Mouse (Mus musculus) stomach, embryonic 16.5 days (tissue): Measurements from ENCODE around the gene Gabbr2. TPM values are rescaled to one million over a fixed set of nuclear protein-coding genes. Genes with fewer than 3 reads are reported as not detected.

Experiments
- ATAC-seq: fragments of 200-750 bp; cut with Nextera tagmentation; 2 replicates; pipeline ENCODE4 v1.8.0; 2017; ENCODE audit warnings: moderate number of reproducible peaks, moderate TSS enrichment; ENCODE audit not compliant: insufficient read depth, low FRiP score
- H3K27ac ChIP-seq: fragments of 300-500 bp; sonication (generic); 2 replicates; pipeline ENCODE4 v1.5.1; 2014; ENCODE audit warnings: low read length
- H3K27me3 ChIP-seq: fragments of 300-500 bp; sonication (generic); 2 replicates; pipeline ENCODE4 v1.6.1; 2014; ENCODE audit warnings: low read length, control low read depth, mixed read lengths; ENCODE audit not compliant: control insufficient read depth, insufficient read depth
- H3K36me3 ChIP-seq: fragments of 300-500 bp; sonication (generic); 2 replicates; pipeline ENCODE4 v1.6.1; 2014; ENCODE audit warnings: low read length; ENCODE audit not compliant: control insufficient read depth, insufficient read depth
- H3K4me1 ChIP-seq: fragments of 300-500 bp; sonication (generic); 2 replicates; pipeline ENCODE4 v1.6.1; 2014; ENCODE audit warnings: low read length, control low read depth, mixed read lengths; ENCODE audit not compliant: control insufficient read depth, insufficient read depth
- H3K4me2 ChIP-seq: fragments of 300-500 bp; sonication (generic); 2 replicates; pipeline ENCODE4 v1.6.1; 2014; ENCODE audit warnings: low read depth, low read length, mixed read lengths
- H3K4me3 ChIP-seq: fragments of 300-500 bp; sonication (generic); replicated peaks from 2 replicates; pipeline ENCODE4 v1.5.1; 2014; ENCODE audit warnings: mild to moderate bottlenecking, low read length
- H3K9ac ChIP-seq: fragments of 300-500 bp; sonication (generic); 2 replicates; pipeline ENCODE4 v1.6.1; 2014; ENCODE audit warnings: low read length
- H3K9me3 ChIP-seq: fragments of 300-500 bp; sonication (generic); replicated peaks from 2 replicates; pipeline ENCODE4 v1.6.1; 2016; ENCODE audit warnings: low read length, control low read depth; ENCODE audit not compliant: control insufficient read depth
- WGBS: fragments of 180-500 bp; shearing (Covaris S2); extraction: QIAGEN DNeasy Blood & Tissue Kit; methylation state at CpG from one replicate; pipeline ENCODE4 v1.1.7; 2014; 5-methylcytosine and 5-hydroxymethylcytosine counted together
- polyA plus RNA-seq: library from polyadenylated mRNA; unstranded; fragments of >200 nt; fragmentation: Nextera tagmentation; extraction: Ambion mirVana; gene quantifications from 2 replicates; pipeline ENCODE4 v1.2.1, GENCODE M21; 2015

The Gabbr2 gene
- polyA plus RNA-seq, 1 experiment from 2014 or later, result 0.10 TPM

- H3K4me2 ChIP-seq, result no peak overlapping the region
- WGBS, result 80% methylated on average over 12 of the region's 12 CpGs
- no peaks in the 10 kb centered on the region for H3K9me3 ChIP-seq
- H3K9ac ChIP-seq, result no peak overlapping the region
- no peak overlapping the region for H3K4me3 ChIP-seq
- H3K4me1 ChIP-seq, result no peaks in the 10 kb centered on the region
- H3K27me3 ChIP-seq, result no peaks in the 10 kb centered on the region
- H3K27ac ChIP-seq, result no peak overlapping the region
- no peak for ATAC-seq
- no peaks in the 10 kb centered on the region for H3K36me3 ChIP-seq
Observed at GRCm38 (mm10) chr4:46915934-46916333, 75.7 kb downstream of the Gabbr2 start.

DNA sequence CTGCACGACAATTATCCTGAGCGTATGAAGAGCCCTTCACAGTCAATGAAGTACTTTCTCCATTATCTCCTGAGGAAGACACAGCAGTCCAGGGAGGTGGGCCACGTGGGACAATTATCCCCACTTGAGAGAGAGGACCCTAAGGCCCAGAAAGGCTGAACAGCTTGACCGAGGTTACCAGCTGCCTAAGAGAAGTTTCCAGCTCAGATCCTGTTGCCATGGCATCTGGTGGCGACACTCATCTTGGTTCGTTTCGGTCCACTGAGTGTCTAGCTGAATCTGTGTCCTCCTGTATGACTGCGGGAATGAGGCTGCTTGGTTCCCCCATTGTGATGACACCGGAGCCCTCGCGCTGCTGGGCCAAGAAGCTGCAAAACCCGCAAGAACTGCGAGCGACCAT is 76.2 kb downstream of the Gabbr2 start:
- 87% methylated on average over 14 of the region's 14 CpGs for WGBS
- H3K27me3 ChIP-seq, result no peaks in the 10 kb centered on the region
- ATAC-seq, result no peak

GRCm38 (mm10) chr4:46914606-46915005 is 77.1 kb downstream of the Gabbr2 start:
- ATAC-seq, result no peak
- Histone ChIP-seq H3K4me1 (no peaks in the 10 kb centered on the region), H3K9me3 (no peaks in the 10 kb centered on the region; the same call in 1 of the 2 replicates), H3K27ac (no peak overlapping the region), H3K4me2 (no peak overlapping the region), H3K27me3 (no peaks in the 10 kb centered on the region), H3K36me3 (no peaks in the 10 kb centered on the region), H3K4me3 (no peak overlapping the region), H3K9ac (no peak overlapping the region)
- 82% methylated on average over 6 of the region's 6 CpGs for WGBS

More for the DNA sequence above, 76.2 kb downstream of the Gabbr2 start:
- Histone ChIP-seq H3K36me3 (no peaks in the 10 kb centered on the region), H3K4me3 (no peak overlapping the region), H3K27ac (no peak overlapping the region), H3K4me1 (no peaks in the 10 kb centered on the region), H3K9ac (no peak overlapping the region), H3K9me3 (no peaks in the 10 kb centered on the region), H3K4me2 (no peak overlapping the region)

GRCm38 (mm10) chr4:46906036-46906691 is 85.5 kb downstream of the Gabbr2 start:
- no peak overlapping the region for H3K27ac ChIP-seq
- no peaks in the 10 kb centered on the region for H3K27me3 ChIP-seq
- no peak overlapping the region for H3K4me2 ChIP-seq
- no peaks in the 10 kb centered on the region for H3K36me3 ChIP-seq
- no peak overlapping the region for H3K9ac ChIP-seq
- H3K4me3 ChIP-seq, result no peak overlapping the region
- no peaks in the 10 kb centered on the region for H3K4me1 ChIP-seq
- 62% methylated on average over 3 of the region's 3 CpGs for WGBS
- no peak for ATAC-seq
- H3K9me3 ChIP-seq, result peaks cover 4% of the 10 kb centered on the region

DNA sequence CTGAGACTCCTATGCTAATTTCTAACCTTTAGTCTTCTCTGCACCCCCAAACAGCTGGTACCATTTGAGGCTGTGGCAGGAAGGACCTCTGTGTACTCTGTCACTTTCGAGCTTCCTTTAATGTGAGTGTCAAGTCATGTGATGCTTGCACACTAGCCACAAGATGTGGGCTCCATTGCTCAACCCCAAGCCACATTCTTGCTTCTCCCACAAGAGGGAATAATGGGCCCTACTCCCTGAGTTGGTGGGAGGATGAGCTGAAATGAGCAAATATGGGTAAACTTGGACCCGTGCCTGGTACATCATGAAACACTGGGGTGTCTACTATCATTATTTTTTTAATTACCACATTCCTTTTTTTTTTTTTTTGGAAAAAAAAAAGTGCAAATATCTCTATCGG is 86.5 kb downstream of the Gabbr2 start:
- H3K36me3 ChIP-seq, result no peaks in the 10 kb centered on the region
- H3K27me3 ChIP-seq, result no peaks in the 10 kb centered on the region
- 63% methylated on average over 3 of the region's 3 CpGs for WGBS
- no peak for ATAC-seq
- no peak overlapping the region for H3K27ac ChIP-seq
- peaks cover 4% of the 10 kb centered on the region for H3K9me3 ChIP-seq
- no peaks in the 10 kb centered on the region for H3K4me1 ChIP-seq
- H3K9ac ChIP-seq, result no peak overlapping the region
- H3K4me3 ChIP-seq, result no peak overlapping the region
- H3K4me2 ChIP-seq, result no peak overlapping the region

- 64% methylated on average over 12 of the region's 12 CpGs for WGBS
- no peak for ATAC-seq
- H3K9ac ChIP-seq, result no peak overlapping the region
- H3K27ac ChIP-seq, result no peak overlapping the region
- H3K9me3 ChIP-seq, result peaks cover 4% of the 10 kb centered on the region; the same call in 1 of the 2 replicates
- H3K27me3 ChIP-seq, result no peaks in the 10 kb centered on the region
- H3K36me3 ChIP-seq, result no peaks in the 10 kb centered on the region
- H3K4me1 ChIP-seq, result no peaks in the 10 kb centered on the region
- H3K4me3 ChIP-seq, result no peak overlapping the region
- no peak overlapping the region for H3K4me2 ChIP-seq
Observed at GRCm38 (mm10) chr4:46904129-46904528, 87.5 kb downstream of the Gabbr2 start.

GRCm38 (mm10) chr4:46898546-46898945 is 93.1 kb downstream of the Gabbr2 start:
- no peak overlapping the region for H3K4me3 ChIP-seq
- ATAC-seq, result no peak
- no peak overlapping the region for H3K9ac ChIP-seq
- H3K9me3 ChIP-seq, result no peaks in the 10 kb centered on the region
- H3K36me3 ChIP-seq, result no peaks in the 10 kb centered on the region
- no peak overlapping the region for H3K4me2 ChIP-seq
- H3K27ac ChIP-seq, result no peak overlapping the region
- H3K4me1 ChIP-seq, result no peaks in the 10 kb centered on the region
- H3K27me3 ChIP-seq, result no peaks in the 10 kb centered on the region
- WGBS, result 75% methylated on average over 4 of the region's 4 CpGs

- no peaks in the 10 kb centered on the region for H3K36me3 ChIP-seq
- no peaks in the 10 kb centered on the region for H3K27me3 ChIP-seq
- no peaks in the 10 kb centered on the region for H3K4me1 ChIP-seq
- no peak for ATAC-seq
- H3K9ac ChIP-seq, result no peak overlapping the region
- WGBS, result 74% methylated on average over 18 of the region's 18 CpGs
- H3K27ac ChIP-seq, result no peak overlapping the region
- no peak overlapping the region for H3K4me2 ChIP-seq
- H3K4me3 ChIP-seq, result no peak overlapping the region
- H3K9me3 ChIP-seq, result no peaks in the 10 kb centered on the region
Observed at GRCm38 (mm10) chr4:46897634-46898399, 93.9 kb downstream of the Gabbr2 start.

- no peak for ATAC-seq
- H3K4me3 ChIP-seq, result no peak overlapping the region
- no peaks in the 10 kb centered on the region for H3K36me3 ChIP-seq
- no peaks in the 10 kb centered on the region for H3K9me3 ChIP-seq
- no peaks in the 10 kb centered on the region for H3K4me1 ChIP-seq
- 55% methylated on average over 9 of the region's 9 CpGs for WGBS
- no peaks in the 10 kb centered on the region for H3K27me3 ChIP-seq
- no peak overlapping the region for H3K9ac ChIP-seq
- no peak overlapping the region for H3K27ac ChIP-seq
- no peak overlapping the region for H3K4me2 ChIP-seq
Observed at GRCm38 (mm10) chr4:46894144-46894543, 97.5 kb downstream of the Gabbr2 start.
